In the genomic region with DNA sequence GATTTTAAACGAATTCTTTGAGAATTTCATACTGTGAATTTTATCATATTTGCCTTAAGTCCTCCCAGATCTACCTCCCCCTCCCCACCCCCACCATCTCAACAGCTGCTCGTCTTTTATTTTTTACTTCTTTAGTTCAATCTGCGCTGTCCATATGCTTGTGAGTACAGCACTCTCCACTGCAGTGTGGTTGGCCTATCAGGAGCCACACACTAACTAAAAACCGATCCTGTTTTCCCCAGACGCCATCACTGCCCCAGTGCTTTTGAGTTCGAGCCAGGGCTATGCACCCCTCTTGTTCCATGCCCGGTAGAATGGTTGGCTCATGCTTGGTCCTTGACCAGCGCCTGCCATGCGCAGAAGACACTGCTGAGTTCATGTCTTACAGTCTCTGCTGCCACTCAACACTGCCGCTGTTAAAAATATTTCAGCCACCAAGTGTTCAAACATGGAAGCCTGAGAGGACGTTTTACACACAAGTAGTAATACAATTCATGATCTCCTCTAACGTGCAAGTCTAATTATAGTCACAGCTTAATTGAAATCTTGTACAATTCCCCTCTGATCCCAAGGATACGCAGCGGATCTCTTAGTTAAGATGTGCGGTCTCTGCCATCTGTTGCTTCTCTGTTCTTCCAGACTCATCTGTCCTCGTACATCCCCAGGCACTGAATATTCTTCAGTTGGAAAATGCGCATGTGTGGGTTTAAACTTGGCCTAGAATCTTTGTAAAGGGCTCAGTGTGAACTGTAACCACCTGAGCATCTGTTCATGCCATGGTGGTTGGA, we compare ENCODE assay signal across 16 mouse cellular contexts. TPM values are rescaled to one million over a fixed set of nuclear protein-coding genes. Genes with fewer than 3 reads are reported as not detected.
DNase-seq lines count a peak whose midpoint lies in the region; ATAC-seq and TF ChIP-seq lines count a peak whose summit lies in the region.
"Had no signal": no experiment of that assay in that cellular context is flagged by ENCODE, and none has a peak within 500 bp of the region (broad histone marks: within the 10 kb centered on the region; RNA-seq: fewer than 3 reads in every experiment).

No protein-coding gene starts in this region.

- no peaks in the 10 kb centered on the region for H3K79me2 ChIP-seq in heart, adult 2 months (replicated peaks; ENCODE audit: control insufficient read depth, insufficient read depth, low read length)

- no peak overlapping the region for H3K4me2 ChIP-seq in stomach, embryonic 16.5 days (ENCODE audit: low read depth, low read length)
- no peak overlapping the region for H3K4me2 ChIP-seq in stomach, postnatal 0 days (replicated peaks; ENCODE audit: low read depth)

- H3K4me3 ChIP-seq in heart, adult 2 months, result no peak overlapping the region
- no peak overlapping the region for H3K4me3 ChIP-seq in layer of hippocampus, adult 2 months
- no peak overlapping the region for H3K4me3 ChIP-seq in stomach, embryonic 16.5 days (replicated peaks; ENCODE audit: low read length)
- H3K4me3 ChIP-seq in stomach, postnatal 0 days (ENCODE audit: low read depth, low read length), result no peak overlapping the region
- no peak overlapping the region for H3K4me3 ChIP-seq in small intestine, adult 2 months (ENCODE audit: low read depth, low read length)
- H3K4me3 ChIP-seq: forebrain, embryonic 10.5 days; left cerebral cortex, adult 2 months had no signal

- H3K27me3 ChIP-seq in heart, adult 2 months (ENCODE audit: control insufficient read depth, insufficient read depth, low read length), result no peaks in the 10 kb centered on the region
- H3K27me3 ChIP-seq in stomach, embryonic 16.5 days (ENCODE audit: control insufficient read depth, insufficient read depth, low read length), result no peaks in the 10 kb centered on the region
- H3K27me3 ChIP-seq in stomach, postnatal 0 days (ENCODE audit: control insufficient read depth, insufficient read depth, low read length), result no peaks in the 10 kb centered on the region
- no peaks in the 10 kb centered on the region for H3K27me3 ChIP-seq in small intestine, adult 2 months (ENCODE audit: control insufficient read depth, insufficient read depth, low read length)

- 89% methylated on average over 17 of the region's 17 CpGs for whole genome bisulfite sequencing in heart, adult 2 months
- 83% methylated on average over 17 of the region's 17 CpGs for WGBS in stomach, embryonic 16.5 days
- 91% methylated on average over 17 of the region's 17 CpGs for WGBS in stomach, postnatal 0 days
- WGBS in small intestine, adult 2 months, result 74% methylated on average over 17 of the region's 17 CpGs

- no peaks in the 10 kb centered on the region for H3K4me1 ChIP-seq in heart, adult 2 months (ENCODE audit: control insufficient read depth, insufficient read depth, low read length)
- peaks cover 3% of the 10 kb centered on the region; the same call in 1 of the 2 replicates for H3K4me1 ChIP-seq in stomach, embryonic 16.5 days (ENCODE audit: control insufficient read depth, insufficient read depth, low read length)
- no peaks in the 10 kb centered on the region for H3K4me1 ChIP-seq in stomach, postnatal 0 days (replicated peaks; ENCODE audit: control insufficient read depth, insufficient read depth)
- peaks cover 13% of the 10 kb centered on the region for H3K4me1 ChIP-seq in small intestine, adult 2 months (ENCODE audit: control insufficient read depth, insufficient read depth, insufficient read length, low read length)

- no peak for TF ChIP-seq POLR2A in heart, adult 2 months (IDR thresholded peaks at IDR 0.05; ENCODE audit: insufficient read depth, low read depth, low read length)
- no peak for TF ChIP-seq POLR2A in small intestine, adult 2 months (IDR thresholded peaks at IDR 0.05; ENCODE audit: low read depth, low read length)

- no peak overlapping the region for H3K9ac ChIP-seq in heart, adult 2 months (ENCODE audit: low read depth, low read length)
- H3K9ac ChIP-seq in stomach, embryonic 16.5 days (ENCODE audit: low read length), result no peak overlapping the region
- no peak overlapping the region for H3K9ac ChIP-seq in stomach, postnatal 0 days (ENCODE audit: low read length)

- H3K27ac ChIP-seq in heart, adult 2 months, result no peak overlapping the region
- H3K27ac ChIP-seq in layer of hippocampus, adult 2 months, result peak overlapping the region; percentile 57
- H3K27ac ChIP-seq in stomach, embryonic 16.5 days (ENCODE audit: low read length), result peak overlapping the region; percentile 38; the same call in 1 of the 2 replicates
- H3K27ac ChIP-seq in stomach, postnatal 0 days (replicated peaks), result no peak overlapping the region
- H3K27ac ChIP-seq in small intestine, adult 2 months (ENCODE audit: insufficient read depth, low read depth, low read length), result peak overlapping the region; percentile 79
- H3K27ac ChIP-seq: forebrain, embryonic 10.5 days; macrophage had no signal

- peak; percentile 73 for DNase-seq in heart, adult 11 months
- no peak for DNase-seq in heart, adult 2 months
- DNase-seq in layer of hippocampus, adult 2 months (ENCODE audit: low spot score in 2 of 2), result no peak
- DNase-seq in layer of hippocampus, adult 9-10 months (ENCODE audit: low spot score), result no peak
- no peak for DNase-seq in stomach, postnatal 0 days (ENCODE audit: low spot score)
- no peak for DNase-seq in urinary bladder, postnatal 14 days (ENCODE audit: low spot score)
- DNase-seq: adrenal gland, postnatal 14 days; cerebellum, adult 8-10 months; heart, postnatal 36 days; kidney, adult 9 months; lung, adult 18-20 months had no signal

- no peak for TF ChIP-seq EP300 in heart, adult 2 months (IDR thresholded peaks at IDR 0.05; ENCODE audit: insufficient read depth, low read depth, low read length)
- no peak for TF ChIP-seq EP300 in stomach, postnatal 0 days (optimal IDR thresholded peaks at IDR 0.05)

- no peaks in the 10 kb centered on the region for H3K9me3 ChIP-seq in stomach, embryonic 16.5 days (replicated peaks; ENCODE audit: control insufficient read depth, low read length)
- no peaks in the 10 kb centered on the region for H3K9me3 ChIP-seq in stomach, postnatal 0 days (ENCODE audit: control insufficient read depth, low read length)
- H3K9me3 ChIP-seq: forebrain, embryonic 10.5 days had no signal

- ATAC-seq in stomach, embryonic 16.5 days (ENCODE audit: insufficient read depth, low FRiP score), result no peak
- ATAC-seq in stomach, postnatal 0 days (ENCODE audit: low FRiP score, low TSS enrichment), result no peak

- no peak for TF ChIP-seq CTCF in heart, adult 2 months (IDR thresholded peaks at IDR 0.05)
- TF ChIP-seq CTCF in layer of hippocampus, adult 2 months (conservative IDR thresholded peaks at IDR 0.05), result no peak
- no peak for TF ChIP-seq CTCF in stomach, postnatal 0 days (IDR thresholded peaks at IDR 0.05; ENCODE audit: low read depth)
- TF ChIP-seq CTCF in small intestine, adult 2 months (IDR thresholded peaks at IDR 0.05; ENCODE audit: extremely low read depth, insufficient read length, insufficient replicate concordance, low read depth, low read length), result no peak

- intact Hi-C loops in heart, adult 2 months (cut with DNase I), result no loop called here

- H3K36me3 ChIP-seq in heart, adult 2 months (ENCODE audit: control insufficient read depth, insufficient read depth, low read length), result no peaks in the 10 kb centered on the region
- peaks cover 5% of the 10 kb centered on the region; the same call in 1 of the 2 replicates for H3K36me3 ChIP-seq in stomach, embryonic 16.5 days (ENCODE audit: control insufficient read depth, insufficient read depth, low read length)
- no peaks in the 10 kb centered on the region for H3K36me3 ChIP-seq in stomach, postnatal 0 days (ENCODE audit: control insufficient read depth, insufficient read depth, low read length)
- H3K36me3 ChIP-seq in small intestine, adult 2 months (ENCODE audit: control insufficient read depth, insufficient read depth, low read length), result peaks cover 7% of the 10 kb centered on the region; the same call in 1 of the 2 replicates

RNA-seq across cellular contexts. Expression of a gene that starts 17.0 kb away (rescaled TPM):
- total RNA-seq in heart, adult 2 months (2021), result 10 to 100 TPM; 61.4 to 74.8 TPM
- polyA plus RNA-seq in heart, adult 2 months (2012; rRNA removed), result 20.9 and 47.6 TPM in 2 replicates
- total RNA-seq in layer of hippocampus, adult 2 months (2021), result 10 to 100 TPM; 64.4 to 69.3 TPM
- polyA plus RNA-seq in stomach, embryonic 16.5 days (2015; fragmentation: Nextera tagmentation; extraction: Ambion mirVana), result 21.2 and 29.7 TPM in 2 replicates
- 13.3 and 13.7 TPM in 2 replicates for polyA plus RNA-seq in stomach, postnatal 0 days (2015; fragmentation: Nextera tagmentation; extraction: Ambion mirVana)
- 12.2 and 13.6 TPM in 2 replicates for polyA plus RNA-seq in small intestine, adult 2 months (2012; rRNA removed)

RNA-seq across cellular contexts. Expression of a gene that starts 52.3 kb away (rescaled TPM):
- total RNA-seq in heart, adult 2 months (2021), result 10 to 100 TPM; 12.4 to 14.0 TPM
- 5.5 and 12.2 TPM in 2 replicates for polyA plus RNA-seq in heart, adult 2 months (2012; rRNA removed)
- 10 to 100 TPM; 58.5 to 59.4 TPM for total RNA-seq in layer of hippocampus, adult 2 months (2021)
- polyA plus RNA-seq in stomach, embryonic 16.5 days (2015; fragmentation: Nextera tagmentation; extraction: Ambion mirVana), result 2.8 and 3.2 TPM in 2 replicates
- 2.7 and 3.1 TPM in 2 replicates for polyA plus RNA-seq in stomach, postnatal 0 days (2015; fragmentation: Nextera tagmentation; extraction: Ambion mirVana)
- polyA plus RNA-seq in small intestine, adult 2 months (2012; rRNA removed), result 3.4 and 10.8 TPM in 2 replicates

Comparison
In these comparisons a context has a peak if more than half of its experiments do, and no peak if none do; other contexts are left out.
1. H3K27ac ChIP-seq: peak in layer of hippocampus, adult 2 months (single experiment), stomach, embryonic 16.5 days (single experiment) and small intestine, adult 2 months (single experiment); none in heart, adult 2 months (single experiment) and stomach, postnatal 0 days (single experiment).